Mouse (Mus musculus) liver, adult 2 months (tissue): Measurements from ENCODE around the gene Pelo.

ENCODE experiments used
- CTCF ChIP-seq: fragments of 200-500 bp; IDR thresholded peaks from 2 replicates; pipeline ENCODE4 v1.5.1; 2011; ENCODE audit warnings: low read depth, low read length, control low read depth
- POLR2A ChIP-seq: fragments of 200-500 bp; IDR thresholded peaks from 2 replicates; pipeline ENCODE4 v1.6.1; 2011; ENCODE audit warnings: low read length, control low read depth; ENCODE audit not compliant: insufficient read depth; ENCODE audit errors: extremely low read depth

- TF ChIP-seq CTCF: no peak
- TF ChIP-seq POLR2A: no peak
These were observed 22.0 kb downstream of the Pelo start for GRCm38 (mm10) chr13:115067968-115068330.
